In the genomic region with DNA sequence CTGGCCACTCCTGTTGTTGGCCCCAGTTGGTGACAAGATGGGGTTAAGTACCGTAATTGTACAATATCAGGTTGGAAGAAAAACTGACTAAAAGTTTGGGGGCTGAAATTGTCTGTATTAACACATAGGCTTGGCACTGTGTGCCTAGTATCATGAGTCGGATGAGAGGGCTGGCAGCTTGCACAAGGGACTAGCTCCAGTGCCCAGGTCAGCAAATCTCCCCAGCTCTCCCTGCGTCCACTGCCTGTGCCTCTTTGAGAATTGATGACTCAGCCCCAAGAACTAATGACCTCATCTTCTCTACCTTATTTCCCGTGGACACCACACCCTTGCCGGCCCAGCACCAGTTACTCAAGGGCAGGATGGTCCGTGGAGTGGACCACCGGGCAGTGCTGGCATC, we compare ENCODE assay signal across 19 mouse cellular contexts. TPM values are rescaled to one million over a fixed set of nuclear protein-coding genes. Genes with fewer than 3 reads are reported as not detected.
DNase-seq lines count a peak whose midpoint lies in the region; ATAC-seq and TF ChIP-seq lines count a peak whose summit lies in the region.
"Had no signal": no experiment of that assay in that cellular context is flagged by ENCODE, and none has a peak within 500 bp of the region (broad histone marks: within the 10 kb centered on the region; RNA-seq: fewer than 3 reads in every experiment).

No protein-coding gene starts in this region.

- TF ChIP-seq EP300 in stomach, postnatal 0 days (optimal IDR thresholded peaks at IDR 0.05): no peak

- no peak overlapping the region for H3K9ac ChIP-seq in midbrain, postnatal 0 days (replicated peaks; ENCODE audit: low read length, poor library complexity, severe bottlenecking)
- H3K9ac ChIP-seq in forebrain, embryonic 12.5 days: no peak overlapping the region
- no peak overlapping the region for H3K9ac ChIP-seq in hindbrain, postnatal 0 days (replicated peaks; ENCODE audit: low read length)
- no peak overlapping the region for H3K9ac ChIP-seq in stomach, postnatal 0 days (ENCODE audit: low read length)
- H3K9ac ChIP-seq: embryonic facial prominence, embryonic 13.5 days; heart, embryonic 15.5 days; hindbrain, embryonic 15.5 days had no signal

- DNase-seq in midbrain, embryonic 10.5 days (ENCODE audit: low spot score): no peak
- no peak for DNase-seq in midbrain, postnatal 0 days (ENCODE audit: low spot score)
- DNase-seq in hindbrain, postnatal 0 days (ENCODE audit: low spot score): no peak
- DNase-seq in stomach, postnatal 0 days (ENCODE audit: low spot score): no peak
- DNase-seq in cerebellum, adult 11 months: no peak
- DNase-seq in thymus, postnatal 36 days: no peak
- DNase-seq in adrenal gland, adult 2 months: no peak
- DNase-seq: cerebellum, postnatal 36 days; heart, adult 2 months; kidney, adult 2 months; kidney, postnatal 14 days; lung, postnatal 14 days; spleen, adult 18-20 months had no signal

- TF ChIP-seq CTCF in midbrain, postnatal 0 days (IDR thresholded peaks at IDR 0.05): no peak
- TF ChIP-seq CTCF in hindbrain, postnatal 0 days (IDR thresholded peaks at IDR 0.05; ENCODE audit: low read depth): no peak
- TF ChIP-seq CTCF in stomach, postnatal 0 days (IDR thresholded peaks at IDR 0.05; ENCODE audit: low read depth): no peak

- no peak for ATAC-seq in midbrain, postnatal 0 days (ENCODE audit: low FRiP score)
- no peak for ATAC-seq in forebrain, embryonic 12.5 days (ENCODE audit: low FRiP score)
- ATAC-seq in hindbrain, postnatal 0 days: no peak
- peak; percentile 63 for ATAC-seq in stomach, postnatal 0 days (ENCODE audit: low FRiP score, low TSS enrichment)

- H3K27me3 ChIP-seq in midbrain, embryonic 10.5 days (ENCODE audit: low read depth, poor library complexity, severe bottlenecking): peaks cover 82% of the 10 kb centered on the region
- H3K27me3 ChIP-seq in midbrain, postnatal 0 days (ENCODE audit: insufficient read depth, low read length): no peaks in the 10 kb centered on the region
- H3K27me3 ChIP-seq in forebrain, embryonic 12.5 days: peaks cover 18% of the 10 kb centered on the region; the same call in 1 of the 2 replicates
- no peaks in the 10 kb centered on the region for H3K27me3 ChIP-seq in hindbrain, postnatal 0 days (ENCODE audit: insufficient read depth, low read length)
- H3K27me3 ChIP-seq in stomach, postnatal 0 days (ENCODE audit: control insufficient read depth, insufficient read depth, low read length): no peaks in the 10 kb centered on the region
- H3K27me3 ChIP-seq: hindbrain, embryonic 15.5 days had no signal

- H3K9me3 ChIP-seq in midbrain, embryonic 10.5 days (replicated peaks): no peaks in the 10 kb centered on the region
- H3K9me3 ChIP-seq in midbrain, postnatal 0 days (ENCODE audit: low read length): no peaks in the 10 kb centered on the region
- H3K9me3 ChIP-seq in forebrain, embryonic 12.5 days: no peaks in the 10 kb centered on the region
- no peaks in the 10 kb centered on the region for H3K9me3 ChIP-seq in hindbrain, postnatal 0 days (ENCODE audit: low read length)
- no peaks in the 10 kb centered on the region for H3K9me3 ChIP-seq in stomach, postnatal 0 days (ENCODE audit: control insufficient read depth, low read length)
- H3K9me3 ChIP-seq: embryonic facial prominence, embryonic 13.5 days; heart, embryonic 15.5 days; hindbrain, embryonic 15.5 days had no signal

- peaks cover 85% of the 10 kb centered on the region for H3K4me1 ChIP-seq in midbrain, embryonic 10.5 days
- peaks cover 24% of the 10 kb centered on the region for H3K4me1 ChIP-seq in midbrain, postnatal 0 days (ENCODE audit: insufficient read depth, low read length)
- H3K4me1 ChIP-seq in forebrain, embryonic 12.5 days: peaks cover 97% of the 10 kb centered on the region
- peaks cover 23% of the 10 kb centered on the region for H3K4me1 ChIP-seq in hindbrain, postnatal 0 days (ENCODE audit: insufficient read depth, low read length)
- H3K4me1 ChIP-seq in stomach, postnatal 0 days (replicated peaks; ENCODE audit: control insufficient read depth, insufficient read depth): no peaks in the 10 kb centered on the region

- no peak overlapping the region for H3K4me2 ChIP-seq in midbrain, postnatal 0 days (ENCODE audit: low read depth, low read length, poor library complexity, severe bottlenecking)
- H3K4me2 ChIP-seq in forebrain, embryonic 12.5 days: no peak overlapping the region
- H3K4me2 ChIP-seq in hindbrain, postnatal 0 days (ENCODE audit: low read depth, low read length): no peak overlapping the region
- H3K4me2 ChIP-seq in stomach, postnatal 0 days (replicated peaks; ENCODE audit: low read depth): no peak overlapping the region
- H3K4me2 ChIP-seq: embryonic facial prominence, embryonic 13.5 days; heart, embryonic 15.5 days; hindbrain, embryonic 15.5 days had no signal

- H3K27ac ChIP-seq in midbrain, embryonic 10.5 days (replicated peaks): peak overlapping the region; percentile 81; the same call in 1 of the 2 replicates
- no peak overlapping the region for H3K27ac ChIP-seq in midbrain, postnatal 0 days (ENCODE audit: low read depth, low read length)
- H3K27ac ChIP-seq in forebrain, embryonic 12.5 days: peak overlapping the region; percentile 95
- 0 out of 2 replicates have a peak overlapping the region, but pooled peaks have one; percentile 66 for H3K27ac ChIP-seq in hindbrain, postnatal 0 days
- H3K27ac ChIP-seq in stomach, postnatal 0 days (replicated peaks): no peak overlapping the region
- H3K27ac ChIP-seq: embryonic facial prominence, embryonic 13.5 days; heart, adult 2 months; heart, embryonic 15.5 days had no signal

- no peak overlapping the region for H3K4me3 ChIP-seq in midbrain, embryonic 10.5 days
- H3K4me3 ChIP-seq in midbrain, postnatal 0 days (ENCODE audit: low read depth, low read length): no peak overlapping the region
- H3K4me3 ChIP-seq in forebrain, embryonic 12.5 days (replicated peaks): no peak overlapping the region
- H3K4me3 ChIP-seq in hindbrain, postnatal 0 days (ENCODE audit: low read length): no peak overlapping the region
- no peak overlapping the region for H3K4me3 ChIP-seq in stomach, postnatal 0 days (ENCODE audit: low read depth, low read length)
- H3K4me3 ChIP-seq: embryonic facial prominence, embryonic 13.5 days; heart, adult 2 months; heart, embryonic 15.5 days; hindbrain, embryonic 15.5 days had no signal

- H3K36me3 ChIP-seq in midbrain, embryonic 10.5 days: no peaks in the 10 kb centered on the region
- no peaks in the 10 kb centered on the region for H3K36me3 ChIP-seq in midbrain, postnatal 0 days (ENCODE audit: insufficient read depth, low read length)
- H3K36me3 ChIP-seq in forebrain, embryonic 12.5 days (replicated peaks): no peaks in the 10 kb centered on the region
- H3K36me3 ChIP-seq in hindbrain, postnatal 0 days (ENCODE audit: insufficient read depth, low read length): no peaks in the 10 kb centered on the region
- H3K36me3 ChIP-seq in stomach, postnatal 0 days (ENCODE audit: control insufficient read depth, insufficient read depth, low read length): no peaks in the 10 kb centered on the region
- H3K36me3 ChIP-seq: embryonic facial prominence, embryonic 13.5 days; heart, embryonic 15.5 days; hindbrain, embryonic 15.5 days had no signal

- WGBS in midbrain, embryonic 10.5 days: 84% methylated on average over 7 of the region's 7 CpGs
- 75% methylated on average over 7 of the region's 7 CpGs for WGBS in midbrain, postnatal 0 days
- 75% methylated on average over 7 of the region's 7 CpGs for WGBS in forebrain, embryonic 12.5 days
- 68% methylated on average over 7 of the region's 7 CpGs for WGBS in hindbrain, postnatal 0 days
- WGBS in stomach, postnatal 0 days: 72% methylated on average over 7 of the region's 7 CpGs

RNA-seq across cellular contexts. Expression of a gene that starts 13.7 kb away (rescaled TPM):
- polyA plus RNA-seq in midbrain, embryonic 10.5 days (2016; fragmentation: Nextera tagmentation; extraction: Ambion mirVana): 15.2 TPM in 2 replicates
- 19.6 and 20.8 TPM in 2 replicates for total RNA-seq in midbrain, postnatal 0 days (2014; rRNA removed)
- polyA plus RNA-seq in midbrain, postnatal 0 days (2015; fragmentation: Nextera tagmentation; extraction: Ambion mirVana): 8.8 and 9.2 TPM in 2 replicates
- 10.7 and 11.6 TPM in 2 replicates for polyA plus RNA-seq in forebrain, embryonic 12.5 days (2016; fragmentation: Nextera tagmentation; extraction: Ambion mirVana)
- 16.0 and 19.2 TPM in 2 replicates for total RNA-seq in hindbrain, postnatal 0 days (2014; rRNA removed)
- 7.5 TPM in 2 replicates for polyA plus RNA-seq in hindbrain, postnatal 0 days (2015; fragmentation: Nextera tagmentation; extraction: Ambion mirVana)
- 0.18 and 0.56 TPM in 2 replicates for polyA plus RNA-seq in stomach, postnatal 0 days (2015; fragmentation: Nextera tagmentation; extraction: Ambion mirVana)
- 1 to 10 TPM; 1.5 to 1.8 TPM for total RNA-seq in adrenal gland, adult 2 months (2021)
- polyA plus RNA-seq in adrenal gland, adult 2 months (2012; rRNA removed): 2.0 and 2.6 TPM in 2 replicates
- total RNA-seq: megakaryocyte-erythroid progenitor cell, adult 5-6 weeks had no signal
- polyA plus RNA-seq: liver, embryonic 16.5 days had no signal

RNA-seq across cellular contexts. Expression of a gene that starts 43.6 kb away (rescaled TPM):
- 0.07 and 0.09 TPM in 2 replicates for polyA plus RNA-seq in midbrain, embryonic 10.5 days (2016; fragmentation: Nextera tagmentation; extraction: Ambion mirVana)
- total RNA-seq in midbrain, postnatal 0 days (2014; rRNA removed): 0.22 and 1.3 TPM in 2 replicates
- 1.3 and 1.5 TPM in 2 replicates for polyA plus RNA-seq in midbrain, postnatal 0 days (2015; fragmentation: Nextera tagmentation; extraction: Ambion mirVana)
- polyA plus RNA-seq in forebrain, embryonic 12.5 days (2016; fragmentation: Nextera tagmentation; extraction: Ambion mirVana): 0.19 and 0.45 TPM in 2 replicates
- 4.1 and 4.3 TPM in 2 replicates for total RNA-seq in hindbrain, postnatal 0 days (2014; rRNA removed)
- polyA plus RNA-seq in hindbrain, postnatal 0 days (2015; fragmentation: Nextera tagmentation; extraction: Ambion mirVana): 1.2 and 1.8 TPM in 2 replicates
- polyA plus RNA-seq in stomach, postnatal 0 days (2015; fragmentation: Nextera tagmentation; extraction: Ambion mirVana): 0.98 and 1.0 TPM in 2 replicates
- total RNA-seq in adrenal gland, adult 2 months (2021): 1,000 to 10,000 TPM; 6,621 to 7,422 TPM
- polyA plus RNA-seq in adrenal gland, adult 2 months (2012; rRNA removed): 1,463 and 1,873 TPM in 2 replicates
- total RNA-seq: megakaryocyte-erythroid progenitor cell, adult 5-6 weeks had no signal

Comparison
In these comparisons a context has a peak if more than half of its experiments do, and no peak if none do; other contexts are left out.
1. H3K27ac ChIP-seq: peak in midbrain, embryonic 10.5 days (single experiment), forebrain, embryonic 12.5 days (single experiment) and hindbrain, postnatal 0 days (single experiment); none in midbrain, postnatal 0 days (single experiment) and stomach, postnatal 0 days (single experiment).
2. RNA of a gene that starts 43.6 kb away (polyA plus RNA-seq): 1,463 to 1,873 TPM in adrenal gland, adult 2 months; 1.3 to 1.5 TPM in midbrain, postnatal 0 days, 1.2 to 1.8 TPM in hindbrain, postnatal 0 days, 0.98 to 1.0 TPM in stomach, postnatal 0 days, 0.19 to 0.45 TPM in forebrain, embryonic 12.5 days and 0.07 to 0.09 TPM in midbrain, embryonic 10.5 days; every median in the first group is over 100 times any median in the second.